Comparison of ENCODE assay signal across 37 mouse cellular contexts in genomic region chr15:100325235-100325634, GRCm38 (mm10). TPM values are rescaled to one million over a fixed set of nuclear protein-coding genes. Genes with fewer than 3 reads are reported as not detected.
"Had no signal": no experiment of that assay in that cellular context is flagged by ENCODE, and none has a peak within 500 bp of the region (broad histone marks: within the 10 kb centered on the region; RNA-seq: fewer than 3 reads in every experiment).

No protein-coding gene starts in this region.

- H3K36me3 ChIP-seq: heart, embryonic 10.5 days; heart, embryonic 12.5 days; hindbrain, embryonic 10.5 days; hindbrain, embryonic 12.5 days; intestine, embryonic 15.5 days; limb, embryonic 13.5 days; liver, embryonic 13.5 days had no signal

- H3K27ac ChIP-seq: gastrocnemius, adult 2 months; heart, embryonic 10.5 days; hindbrain, embryonic 10.5 days; hindbrain, embryonic 12.5 days; hindbrain, embryonic 14.5 days; intestine, embryonic 15.5 days; limb, embryonic 13.5 days; liver, embryonic 13.5 days had no signal

- ATAC-seq: hindbrain, embryonic 16.5 days; inflammation-experienced regulatory T-cells, adult 6 months; intestine, embryonic 15.5 days; intestine, postnatal 0 days had no signal

- H3K27me3 ChIP-seq: heart, embryonic 12.5 days; hindbrain, embryonic 12.5 days; intestine, embryonic 15.5 days; limb, embryonic 13.5 days; liver, embryonic 13.5 days had no signal

- H3K4me2 ChIP-seq: heart, embryonic 12.5 days; hindbrain, embryonic 12.5 days; hindbrain, embryonic 14.5 days; intestine, embryonic 15.5 days; limb, embryonic 13.5 days; liver, embryonic 11.5 days; liver, embryonic 13.5 days had no signal

- H3K4me1 ChIP-seq: heart, embryonic 10.5 days; heart, embryonic 12.5 days; hindbrain, embryonic 10.5 days; hindbrain, embryonic 12.5 days had no signal

- H3K9ac ChIP-seq: heart, embryonic 12.5 days; hindbrain, embryonic 12.5 days; hindbrain, embryonic 14.5 days; intestine, embryonic 15.5 days; limb, embryonic 13.5 days; liver, embryonic 13.5 days had no signal

- H3K4me3 ChIP-seq: gastrocnemius, adult 2 months; heart, embryonic 10.5 days; heart, embryonic 12.5 days; hindbrain, embryonic 10.5 days; hindbrain, embryonic 12.5 days; intestine, embryonic 15.5 days; layer of hippocampus, adult 2 months; left cerebral cortex, adult 2 months; limb, embryonic 13.5 days; liver, embryonic 13.5 days had no signal

- H3K9me3 ChIP-seq: heart, embryonic 10.5 days; heart, embryonic 12.5 days; hindbrain, embryonic 10.5 days; hindbrain, embryonic 12.5 days; intestine, embryonic 15.5 days; limb, embryonic 13.5 days; liver, embryonic 13.5 days had no signal

- DNase-seq: gastrocnemius, adult 2 months; gastrocnemius, postnatal 10 days; gastrocnemius, postnatal 25 days; heart, adult 18-20 months; heart, postnatal 10 days; heart, postnatal 4 days; kidney, adult 18-20 months; kidney, adult 9 months; kidney, postnatal 10 days; kidney, postnatal 25 days; kidney, postnatal 4 days; liver; liver, embryonic 13.5 days had no signal

RNA-seq across cellular contexts. Expression of gene Mettl7a3, which starts 9.5 kb away (rescaled TPM):
- total RNA-seq: granulocyte monocyte progenitor cell, adult 5-6 weeks; heart, postnatal 10 days; heart, postnatal 4 days; layer of hippocampus, postnatal 10 days had no signal
- polyA plus RNA-seq: heart, embryonic 10.5 days; heart, embryonic 12.5 days; heart, embryonic 14.5 days; heart, embryonic 16.5 days; hindbrain, embryonic 10.5 days; hindbrain, embryonic 14.5 days; inflammation-experienced regulatory T-cells, adult 6 months; intestine, postnatal 0 days; limb, embryonic 11.5 days; liver, embryonic 11.5 days; liver, embryonic 13.5 days had no signal

RNA-seq across cellular contexts. Expression of gene Methig1, which starts 27.7 kb away (rescaled TPM):
- total RNA-seq: gastrocnemius, adult 2 months; gastrocnemius, postnatal 10 days; gastrocnemius, postnatal 25 days; gastrocnemius, postnatal 4 days; granulocyte monocyte progenitor cell, adult 5-6 weeks; heart, adult 18-20 months; heart, postnatal 10 days; heart, postnatal 25 days; heart, postnatal 4 days; layer of hippocampus, adult 2 months; layer of hippocampus, postnatal 10 days; layer of hippocampus, postnatal 25 days; left cerebral cortex, postnatal 14 days; left cerebral cortex, postnatal 36 days had no signal
- polyA plus RNA-seq: heart, embryonic 12.5 days; heart, embryonic 14.5 days; heart, embryonic 16.5 days; hindbrain, embryonic 12.5 days; hindbrain, embryonic 16.5 days; intestine, postnatal 0 days; limb, embryonic 11.5 days; liver, embryonic 11.5 days; liver, embryonic 13.5 days had no signal

RNA-seq across cellular contexts. Expression of gene Mettl7a2, which starts 27.8 kb away (rescaled TPM):
- total RNA-seq: granulocyte monocyte progenitor cell, adult 5-6 weeks had no signal
- polyA plus RNA-seq: heart, embryonic 10.5 days; heart, embryonic 12.5 days; heart, embryonic 14.5 days; heart, embryonic 16.5 days; hindbrain, embryonic 10.5 days; hindbrain, embryonic 12.5 days; hindbrain, embryonic 14.5 days; hindbrain, embryonic 16.5 days; inflammation-experienced regulatory T-cells, adult 6 months; intestine, embryonic 15.5 days; intestine, postnatal 0 days; limb, embryonic 11.5 days; liver, embryonic 11.5 days; liver, embryonic 13.5 days had no signal

RNA-seq across cellular contexts. Expression of gene Higd1c, which starts 39.1 kb away (rescaled TPM):
- total RNA-seq: gastrocnemius, adult 2 months; gastrocnemius, postnatal 10 days; gastrocnemius, postnatal 25 days; gastrocnemius, postnatal 4 days; granulocyte monocyte progenitor cell, adult 5-6 weeks; heart, adult 18-20 months; heart, adult 8-10 months; heart, postnatal 10 days; heart, postnatal 25 days; heart, postnatal 4 days; layer of hippocampus, adult 2 months; layer of hippocampus, postnatal 10 days; layer of hippocampus, postnatal 25 days; left cerebral cortex, adult 2 months; left cerebral cortex, postnatal 14 days; left cerebral cortex, postnatal 36 days had no signal
- polyA plus RNA-seq: heart, embryonic 10.5 days; heart, embryonic 12.5 days; heart, embryonic 14.5 days; heart, embryonic 16.5 days; hindbrain, embryonic 12.5 days; hindbrain, embryonic 14.5 days; hindbrain, embryonic 16.5 days; inflammation-experienced regulatory T-cells, adult 6 months; intestine, postnatal 0 days; limb, embryonic 11.5 days; limb, embryonic 13.5 days; liver, embryonic 11.5 days; liver, embryonic 13.5 days had no signal
